Mouse (Mus musculus) cerebellum, adult 2 months (tissue): ENCODE data around the gene Ccnt1.

Experiments
- CTCF ChIP-seq: fragments of 200-500 bp; IDR thresholded peaks from 2 replicates; pipeline ENCODE4 v1.5.1; 2011; ENCODE audit warnings: low read depth, mild to moderate bottlenecking, control low read depth, low read length, moderate library complexity, borderline replicate concordance; ENCODE audit not compliant: insufficient read depth
- POLR2A ChIP-seq: fragments of 200-500 bp; IDR thresholded peaks from 2 replicates; pipeline ENCODE4 v1.6.1; 2011; ENCODE audit warnings: low read length, control low read depth, borderline replicate concordance; ENCODE audit not compliant: insufficient read depth

- TF ChIP-seq CTCF (no peak), POLR2A (no peak)
These were observed 37.5 kb upstream of the Ccnt1 start for GRCm38 (mm10) chr15:98608058-98608783.
